12 mouse cellular contexts compared by ENCODE assay signal in genomic region chr6:91020810-91021209, GRCm38 (mm10). TPM values are rescaled to one million over a fixed set of nuclear protein-coding genes. Genes with fewer than 3 reads are reported as not detected.
DNase-seq lines count a peak whose midpoint lies in the region; ATAC-seq and TF ChIP-seq lines count a peak whose summit lies in the region.
"Had no signal": no experiment of that assay in that cellular context is flagged by ENCODE, and none has a peak within 500 bp of the region (broad histone marks: within the 10 kb centered on the region; RNA-seq: fewer than 3 reads in every experiment).

No protein-coding gene starts in this region.

- H3K9me3 ChIP-seq in midbrain, embryonic 13.5 days = no peaks in the 10 kb centered on the region
- no peaks in the 10 kb centered on the region for H3K9me3 ChIP-seq in midbrain, embryonic 15.5 days
- no peaks in the 10 kb centered on the region for H3K9me3 ChIP-seq in hindbrain, embryonic 13.5 days
- H3K9me3 ChIP-seq in kidney, postnatal 0 days (replicated peaks; ENCODE audit: low read length) = no peaks in the 10 kb centered on the region
- no peaks in the 10 kb centered on the region for H3K9me3 ChIP-seq in neural tube, embryonic 13.5 days
- H3K9me3 ChIP-seq: forebrain, embryonic 15.5 days had no signal

- 72% methylated on average over 7 of the region's 7 CpGs for WGBS in midbrain, embryonic 13.5 days
- WGBS in midbrain, embryonic 15.5 days = 78% methylated on average over 7 of the region's 7 CpGs
- 64% methylated on average over 7 of the region's 7 CpGs for WGBS in hindbrain, embryonic 13.5 days
- 58% methylated on average over 7 of the region's 7 CpGs for WGBS in kidney, postnatal 0 days
- 64% methylated on average over 7 of the region's 7 CpGs for WGBS in neural tube, embryonic 13.5 days

- no peak overlapping the region for H3K4me3 ChIP-seq in midbrain, embryonic 13.5 days (replicated peaks)
- no peak overlapping the region for H3K4me3 ChIP-seq in midbrain, embryonic 15.5 days
- no peak overlapping the region for H3K4me3 ChIP-seq in hindbrain, embryonic 13.5 days
- no peak overlapping the region for H3K4me3 ChIP-seq in kidney, postnatal 0 days (replicated peaks; ENCODE audit: low read depth, low read length)
- no peak overlapping the region for H3K4me3 ChIP-seq in neural tube, embryonic 13.5 days
- H3K4me3 ChIP-seq: forebrain, embryonic 15.5 days had no signal

- peaks cover 45% of the 10 kb centered on the region for H3K36me3 ChIP-seq in midbrain, embryonic 13.5 days
- no peaks in the 10 kb centered on the region; the same call in 1 of the 2 replicates for H3K36me3 ChIP-seq in midbrain, embryonic 15.5 days (replicated peaks)
- peaks cover 45% of the 10 kb centered on the region for H3K36me3 ChIP-seq in hindbrain, embryonic 13.5 days
- H3K36me3 ChIP-seq in kidney, postnatal 0 days (ENCODE audit: insufficient read depth, low read length) = no peaks in the 10 kb centered on the region; the same call in 1 of the 2 replicates
- peaks cover 30% of the 10 kb centered on the region for H3K36me3 ChIP-seq in neural tube, embryonic 13.5 days

- DNase-seq in kidney, postnatal 0 days (ENCODE audit: low spot score) = peak; percentile 36
- DNase-seq in frontal cortex, postnatal 25 days (ENCODE audit: low spot score in 2 of 2) = no peak
- DNase-seq in layer of hippocampus, postnatal 10 days (ENCODE audit: low spot score in 2 of 2) = no peak
- DNase-seq in urinary bladder, postnatal 14 days (ENCODE audit: low spot score) = no peak
- DNase-seq: adrenal gland, adult 8-10 months; cerebellum, adult 11-12 months; liver, postnatal 0 days had no signal

- TF ChIP-seq CTCF in kidney, postnatal 0 days (IDR thresholded peaks at IDR 0.05; ENCODE audit: low read depth) = no peak

- no peak overlapping the region for H3K9ac ChIP-seq in midbrain, embryonic 13.5 days (replicated peaks)
- no peak overlapping the region for H3K9ac ChIP-seq in midbrain, embryonic 15.5 days
- no peak overlapping the region for H3K9ac ChIP-seq in hindbrain, embryonic 13.5 days
- H3K9ac ChIP-seq in kidney, postnatal 0 days (ENCODE audit: low read depth, low read length) = no peak overlapping the region
- H3K9ac ChIP-seq in neural tube, embryonic 13.5 days = 0 out of 2 replicates have a peak overlapping the region, but pooled peaks have one; percentile 5
- H3K9ac ChIP-seq: forebrain, embryonic 15.5 days; liver, postnatal 0 days had no signal

- H3K4me2 ChIP-seq in midbrain, embryonic 13.5 days (replicated peaks) = no peak overlapping the region
- H3K4me2 ChIP-seq in midbrain, embryonic 15.5 days = no peak overlapping the region
- H3K4me2 ChIP-seq in hindbrain, embryonic 13.5 days = no peak overlapping the region
- H3K4me2 ChIP-seq in kidney, postnatal 0 days (ENCODE audit: low read length) = no peak overlapping the region
- no peak overlapping the region for H3K4me2 ChIP-seq in neural tube, embryonic 13.5 days
- H3K4me2 ChIP-seq: forebrain, embryonic 15.5 days had no signal

- no peaks in the 10 kb centered on the region for H3K27me3 ChIP-seq in midbrain, embryonic 13.5 days
- no peaks in the 10 kb centered on the region for H3K27me3 ChIP-seq in midbrain, embryonic 15.5 days (replicated peaks)
- H3K27me3 ChIP-seq in hindbrain, embryonic 13.5 days = no peaks in the 10 kb centered on the region
- no peaks in the 10 kb centered on the region for H3K27me3 ChIP-seq in kidney, postnatal 0 days (ENCODE audit: insufficient read depth, low read length)
- no peaks in the 10 kb centered on the region for H3K27me3 ChIP-seq in neural tube, embryonic 13.5 days
- H3K27me3 ChIP-seq: forebrain, embryonic 15.5 days had no signal

- ATAC-seq in midbrain, embryonic 13.5 days = no peak
- no peak for ATAC-seq in midbrain, embryonic 15.5 days (replicated peaks)
- peak; percentile 76 for ATAC-seq in hindbrain, embryonic 13.5 days (ENCODE audit: low FRiP score)
- ATAC-seq in kidney, postnatal 0 days (replicated peaks; ENCODE audit: low FRiP score, low read depth) = peak; percentile 62
- ATAC-seq in neural tube, embryonic 13.5 days (ENCODE audit: low read depth) = peak; percentile 65
- ATAC-seq: forebrain, embryonic 15.5 days; liver, postnatal 0 days had no signal

- H3K4me1 ChIP-seq in midbrain, embryonic 13.5 days (replicated peaks) = 0 out of 2 replicates have a peak, but pooled peaks cover 3% of the 10 kb centered on the region
- H3K4me1 ChIP-seq in midbrain, embryonic 15.5 days = no peaks in the 10 kb centered on the region
- peaks cover 14% of the 10 kb centered on the region for H3K4me1 ChIP-seq in hindbrain, embryonic 13.5 days (replicated peaks)
- H3K4me1 ChIP-seq in kidney, postnatal 0 days (replicated peaks; ENCODE audit: insufficient read depth, low read length) = 0 out of 2 replicates have a peak, but pooled peaks cover 11% of the 10 kb centered on the region
- peaks cover 14% of the 10 kb centered on the region for H3K4me1 ChIP-seq in neural tube, embryonic 13.5 days (replicated peaks)
- H3K4me1 ChIP-seq: forebrain, embryonic 15.5 days had no signal

- H3K27ac ChIP-seq in midbrain, embryonic 13.5 days = peak overlapping the region; percentile 44; the same call in 1 of the 2 replicates
- no peak overlapping the region for H3K27ac ChIP-seq in midbrain, embryonic 15.5 days
- H3K27ac ChIP-seq in hindbrain, embryonic 13.5 days = peak overlapping the region; percentile 76
- 0 out of 2 replicates have a peak overlapping the region, but pooled peaks have one; percentile 19 for H3K27ac ChIP-seq in kidney, postnatal 0 days
- H3K27ac ChIP-seq in neural tube, embryonic 13.5 days (replicated peaks) = peak overlapping the region; percentile 78
- H3K27ac ChIP-seq: forebrain, embryonic 15.5 days had no signal

RNA-seq across cellular contexts. Expression of gene Iqsec1, which starts 32.3 kb away (rescaled TPM):
- polyA plus RNA-seq in midbrain, embryonic 13.5 days (2015; fragmentation: Nextera tagmentation; extraction: Ambion mirVana) = 16.0 and 16.9 TPM in 2 replicates
- polyA plus RNA-seq in midbrain, embryonic 15.5 days (2015; fragmentation: Nextera tagmentation; extraction: Ambion mirVana) = 23.3 and 25.9 TPM in 2 replicates
- 19.2 and 20.6 TPM in 2 replicates for polyA plus RNA-seq in hindbrain, embryonic 13.5 days (2015; fragmentation: Nextera tagmentation; extraction: Ambion mirVana)
- polyA plus RNA-seq in kidney, postnatal 0 days (2015; fragmentation: Nextera tagmentation; extraction: Ambion mirVana) = 12.3 and 14.0 TPM in 2 replicates
- polyA plus RNA-seq in neural tube, embryonic 13.5 days (2015; fragmentation: Nextera tagmentation; extraction: Ambion mirVana) = 15.0 and 15.9 TPM in 2 replicates
- total RNA-seq in layer of hippocampus, postnatal 10 days (2021) = 100 to 1,000 TPM; 194 to 213 TPM

Comparison
In these comparisons a context has a peak if more than half of its experiments do, and no peak if none do; other contexts are left out.
1. ATAC-seq: peak in hindbrain, embryonic 13.5 days (single experiment), kidney, postnatal 0 days (single experiment) and neural tube, embryonic 13.5 days (single experiment); none in midbrain, embryonic 13.5 days (single experiment) and midbrain, embryonic 15.5 days (single experiment).